Mouse (Mus musculus): ENCODE data around the gene Cebpb. TPM values are rescaled to one million over a fixed set of nuclear protein-coding genes. Genes with fewer than 3 reads are reported as not detected.

Cebpb gene
- polyA plus RNA-seq, 1 experiment from 2014 or later: 41.9 TPM

GRCm38 (mm10) chr2:167687250-167687586 lies 1.5 kb upstream of the Cebpb start:
- peaks cover 8% of the 10 kb centered on the region; the same call in 1 of the 2 replicates for H3K27me3 ChIP-seq
- no peaks in the 10 kb centered on the region for H3K36me3 ChIP-seq
- H3K9me3 ChIP-seq (replicated peaks): no peaks in the 10 kb centered on the region
- no peak for ATAC-seq (ENCODE audit: insufficient number of reproducible peaks, low FRiP score, low TSS enrichment, low read depth)
- peaks cover 45% of the 10 kb centered on the region for H3K4me1 ChIP-seq
- no peak overlapping the region for H3K4me2 ChIP-seq (replicated peaks)
- no peak overlapping the region for H3K9ac ChIP-seq
- no peak overlapping the region for H3K27ac ChIP-seq (replicated peaks)
- no peak overlapping the region for H3K4me3 ChIP-seq (replicated peaks)
- 77% methylated on average over 4 of the region's 4 CpGs for WGBS

DNA sequence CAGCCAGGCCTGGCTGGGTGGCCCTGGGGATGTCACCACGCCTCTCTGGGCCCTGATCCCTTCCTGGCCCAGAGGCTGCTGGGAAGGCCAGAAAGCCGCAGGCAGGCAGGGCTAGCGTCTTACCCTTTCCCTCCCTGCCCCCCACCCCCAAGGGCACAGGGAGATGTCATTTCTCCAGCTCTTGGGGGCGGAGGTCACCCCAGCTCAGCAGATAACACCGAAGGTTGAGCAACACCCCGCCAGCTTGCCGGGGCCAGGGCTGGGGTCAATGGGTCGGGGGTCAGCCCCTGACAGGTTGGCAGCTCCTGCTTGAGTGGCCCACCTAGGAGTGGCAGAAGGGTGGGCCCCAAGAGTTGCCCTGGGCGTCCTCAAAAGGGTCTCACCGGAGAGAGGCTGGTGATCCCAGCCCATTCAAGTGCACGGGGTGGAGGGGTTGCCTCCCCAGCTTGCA lies 1.0 kb upstream of the Cebpb start:
- peaks cover 49% of the 10 kb centered on the region for H3K4me1 ChIP-seq
- H3K9me3 ChIP-seq (replicated peaks): no peaks in the 10 kb centered on the region
- WGBS: 41% methylated on average over 11 of the region's 11 CpGs
- no peak overlapping the region for H3K27ac ChIP-seq (replicated peaks)
- H3K9ac ChIP-seq: no peak overlapping the region
- H3K27me3 ChIP-seq: peaks cover 8% of the 10 kb centered on the region; the same call in 1 of the 2 replicates
- ATAC-seq (ENCODE audit: insufficient number of reproducible peaks, low FRiP score, low TSS enrichment, low read depth): no peak
- H3K4me2 ChIP-seq (replicated peaks): no peak overlapping the region
- H3K36me3 ChIP-seq: no peaks in the 10 kb centered on the region
- no peak overlapping the region for H3K4me3 ChIP-seq (replicated peaks)

DNA sequence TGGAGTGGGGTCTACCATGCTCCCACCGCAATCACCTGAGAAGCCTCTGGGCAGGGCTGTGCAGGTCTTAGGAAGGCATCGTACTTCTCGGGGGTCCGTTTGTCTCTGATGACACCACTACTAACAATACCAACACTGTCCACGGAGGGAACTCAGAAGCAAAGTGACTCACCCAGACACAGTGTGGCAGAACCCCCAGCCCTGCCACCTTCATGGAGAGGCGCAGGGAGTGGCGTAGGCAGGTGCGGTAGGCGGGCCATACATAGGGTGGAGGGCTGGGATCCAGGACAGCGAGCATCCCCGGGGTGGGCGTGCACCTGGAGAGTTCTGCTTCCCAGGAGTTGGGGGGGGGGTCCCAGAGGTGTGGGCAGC lies 603 bp upstream of the Cebpb start:
- Histone ChIP-seq H3K27ac (replicated peaks) (peak overlapping the region; percentile 84; the same call in 1 of the 2 replicates), H3K9me3 (replicated peaks) (no peaks in the 10 kb centered on the region), H3K4me3 (replicated peaks) (peak overlapping the region; percentile 78), H3K4me2 (replicated peaks) (peak overlapping the region; percentile 96), H3K36me3 (no peaks in the 10 kb centered on the region), H3K27me3 (peaks cover 8% of the 10 kb centered on the region; the same call in 1 of the 2 replicates), H3K4me1 (peaks cover 49% of the 10 kb centered on the region), H3K9ac (peak overlapping the region; percentile 69; the same call in 1 of the 2 replicates)
- no peak for ATAC-seq (ENCODE audit: insufficient number of reproducible peaks, low FRiP score, low TSS enrichment, low read depth)
- WGBS: 21% methylated on average over 12 of the region's 12 CpGs

DNA sequence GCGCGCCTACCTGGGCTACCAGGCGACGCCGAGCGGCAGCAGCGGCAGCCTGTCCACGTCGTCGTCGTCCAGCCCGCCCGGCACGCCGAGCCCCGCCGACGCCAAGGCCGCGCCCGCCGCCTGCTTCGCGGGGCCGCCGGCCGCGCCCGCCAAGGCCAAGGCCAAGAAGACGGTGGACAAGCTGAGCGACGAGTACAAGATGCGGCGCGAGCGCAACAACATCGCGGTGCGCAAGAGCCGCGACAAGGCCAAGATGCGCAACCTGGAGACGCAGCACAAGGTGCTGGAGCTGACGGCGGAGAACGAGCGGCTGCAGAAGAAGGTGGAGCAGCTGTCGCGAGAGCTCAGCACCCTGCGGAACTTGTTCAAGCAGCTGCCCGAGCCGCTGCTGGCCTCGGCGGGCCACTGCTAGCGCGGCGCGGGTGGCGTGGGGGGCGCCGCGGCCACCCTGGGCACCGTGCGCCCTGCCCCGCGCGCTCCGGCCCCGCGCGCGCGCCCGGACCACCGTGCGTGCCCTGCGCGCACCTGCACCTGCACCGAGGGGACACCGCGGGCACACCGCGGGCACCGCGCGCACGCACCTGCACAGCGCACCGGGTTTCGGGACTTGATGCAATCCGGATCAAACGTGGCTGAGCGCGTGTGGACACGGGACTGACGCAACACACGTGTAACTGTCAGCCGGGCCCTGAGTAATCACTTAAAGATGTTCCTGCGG lies 945 bp downstream of the Cebpb start, which contains the start of gene Tmem189:
Gene Tmem189, minus strand, starts transcription at position 322 of the 718 bp plus-strand sequence.
- peaks cover 8% of the 10 kb centered on the region; the same call in 1 of the 2 replicates for H3K27me3 ChIP-seq
- H3K27ac ChIP-seq (replicated peaks): peak within 1 kb of the TSS; percentile 84
- ATAC-seq (ENCODE audit: insufficient number of reproducible peaks, low FRiP score, low TSS enrichment, low read depth): no peak
- no peaks in the 10 kb centered on the region for H3K36me3 ChIP-seq
- peak within 1 kb of the TSS; percentile 96 for H3K4me2 ChIP-seq (replicated peaks)
- peaks cover 49% of the 10 kb centered on the region for H3K4me1 ChIP-seq
- peak within 1 kb of the TSS; percentile 69 for H3K9ac ChIP-seq
- H3K4me3 ChIP-seq (replicated peaks): peak within 1 kb of the TSS; percentile 78
- H3K9me3 ChIP-seq (replicated peaks): no peaks in the 10 kb centered on the region
- under 1% methylated on average over 78 of the region's 99 CpGs for WGBS

GRCm38 (mm10) chr2:167690219-167690961 lies 1.7 kb downstream of the Cebpb start:
- Histone ChIP-seq H3K4me1 (peaks cover 43% of the 10 kb centered on the region), H3K9ac (peak overlapping the region; percentile 27), H3K9me3 (replicated peaks) (no peaks in the 10 kb centered on the region), H3K4me2 (replicated peaks) (peak overlapping the region; percentile 96), H3K36me3 (no peaks in the 10 kb centered on the region), H3K27me3 (peaks cover 8% of the 10 kb centered on the region; the same call in 1 of the 2 replicates), H3K27ac (replicated peaks) (peak overlapping the region; percentile 84), H3K4me3 (replicated peaks) (peak overlapping the region; percentile 78)
- no peak for ATAC-seq (ENCODE audit: insufficient number of reproducible peaks, low FRiP score, low TSS enrichment, low read depth)
- WGBS: 43% methylated on average over 15 of the region's 15 CpGs

- H3K27me3 ChIP-seq: peaks cover 8% of the 10 kb centered on the region; the same call in 1 of the 2 replicates
- ATAC-seq (ENCODE audit: insufficient number of reproducible peaks, low FRiP score, low TSS enrichment, low read depth): no peak
- H3K9me3 ChIP-seq (replicated peaks): no peaks in the 10 kb centered on the region
- WGBS: 73% methylated on average over 12 of the region's 12 CpGs
- H3K4me1 ChIP-seq: peaks cover 39% of the 10 kb centered on the region
- H3K4me3 ChIP-seq (replicated peaks): peak overlapping the region; percentile 78
- peak overlapping the region; percentile 96 for H3K4me2 ChIP-seq (replicated peaks)
- peak overlapping the region; percentile 19; the same call in 1 of the 2 replicates for H3K27ac ChIP-seq (replicated peaks)
- H3K36me3 ChIP-seq: no peaks in the 10 kb centered on the region
- H3K9ac ChIP-seq: peak overlapping the region; percentile 27
Observed at GRCm38 (mm10) chr2:167690962-167691311, 2.2 kb downstream of the Cebpb start.

DNA sequence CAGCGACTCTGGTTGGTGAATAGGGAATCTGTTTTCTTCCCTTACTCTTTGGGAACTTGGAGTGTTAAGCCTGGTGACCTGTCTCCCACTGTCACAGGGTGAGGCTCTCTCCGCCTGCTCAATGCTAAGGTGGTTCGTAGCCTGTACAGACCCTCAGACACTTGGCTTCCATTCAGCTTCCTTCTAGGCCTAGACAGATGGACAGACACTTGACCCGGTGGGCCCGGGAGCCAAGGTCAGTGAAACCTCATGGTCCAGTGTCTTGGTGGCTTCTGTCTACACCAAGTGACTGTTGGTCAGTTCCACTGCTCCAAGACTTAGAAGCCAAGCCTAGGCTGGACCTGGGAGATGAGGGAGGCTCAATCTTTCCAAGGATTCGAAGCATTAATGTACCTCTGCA lies 2.7 kb downstream of the Cebpb start:
- H3K4me3 ChIP-seq (replicated peaks): peak overlapping the region; percentile 78
- peaks cover 8% of the 10 kb centered on the region; the same call in 1 of the 2 replicates for H3K27me3 ChIP-seq
- no peak for ATAC-seq (ENCODE audit: insufficient number of reproducible peaks, low FRiP score, low TSS enrichment, low read depth)
- no peaks in the 10 kb centered on the region for H3K9me3 ChIP-seq (replicated peaks)
- H3K9ac ChIP-seq: peak overlapping the region; percentile 27; the same call in 1 of the 2 replicates
- 87% methylated on average over 6 of the region's 6 CpGs for WGBS
- no peak overlapping the region for H3K27ac ChIP-seq (replicated peaks)
- no peaks in the 10 kb centered on the region for H3K36me3 ChIP-seq
- H3K4me2 ChIP-seq (replicated peaks): peak overlapping the region; percentile 96
- H3K4me1 ChIP-seq: peaks cover 39% of the 10 kb centered on the region

- WGBS: 78% methylated on average over 14 of the region's 14 CpGs
- Histone ChIP-seq H3K4me2 (replicated peaks) (peak overlapping the region; percentile 96), H3K9me3 (replicated peaks) (no peaks in the 10 kb centered on the region), H3K4me3 (replicated peaks) (peak overlapping the region; percentile 78), H3K9ac (no peak overlapping the region), H3K4me1 (peaks cover 37% of the 10 kb centered on the region), H3K36me3 (no peaks in the 10 kb centered on the region), H3K27ac (replicated peaks) (no peak overlapping the region), H3K27me3 (peaks cover 8% of the 10 kb centered on the region; the same call in 1 of the 2 replicates)
- ATAC-seq (ENCODE audit: insufficient number of reproducible peaks, low FRiP score, low TSS enrichment, low read depth): no peak
Observed at GRCm38 (mm10) chr2:167691871-167692661, 3.4 kb downstream of the Cebpb start.

GRCm38 (mm10) chr2:167692831-167693230 lies 4.1 kb downstream of the Cebpb start:
- no peak overlapping the region for H3K9ac ChIP-seq
- WGBS: 61% methylated on average over 3 of the region's 3 CpGs
- H3K4me2 ChIP-seq (replicated peaks): no peak overlapping the region
- H3K27me3 ChIP-seq: peaks cover 3% of the 10 kb centered on the region; the same call in 1 of the 2 replicates
- no peak overlapping the region for H3K4me3 ChIP-seq (replicated peaks)
- H3K36me3 ChIP-seq: no peaks in the 10 kb centered on the region
- peaks cover 36% of the 10 kb centered on the region for H3K4me1 ChIP-seq
- H3K27ac ChIP-seq (replicated peaks): no peak overlapping the region
- H3K9me3 ChIP-seq (replicated peaks): no peaks in the 10 kb centered on the region
- no peak for ATAC-seq (ENCODE audit: insufficient number of reproducible peaks, low FRiP score, low TSS enrichment, low read depth)

DNA sequence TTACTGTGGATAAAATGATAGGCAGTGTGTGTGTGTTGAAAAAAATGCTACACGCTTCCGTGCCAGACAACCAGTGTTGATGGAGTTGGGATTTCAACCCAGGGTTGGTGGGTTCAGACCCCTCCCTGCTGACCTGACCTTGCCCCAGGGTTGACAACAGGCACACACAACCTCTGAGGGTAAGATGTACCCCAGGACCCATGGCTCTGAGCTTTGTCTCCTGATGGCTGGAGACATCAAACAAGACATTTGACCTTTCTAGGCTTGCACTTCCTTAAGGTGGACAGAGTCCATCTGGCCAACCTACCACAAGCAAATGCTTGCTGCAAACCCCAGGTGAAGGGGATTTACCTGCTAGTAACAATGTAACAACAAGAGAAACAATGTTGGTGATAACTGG lies 4.8 kb downstream of the Cebpb start:
- 76% methylated on average over 2 of the region's 2 CpGs for WGBS

GRCm38 (mm10) chr2:167694244-167694643 lies 5.5 kb downstream of the Cebpb start:
- no peak for ATAC-seq (ENCODE audit: insufficient number of reproducible peaks, low FRiP score, low TSS enrichment, low read depth)
- H3K36me3 ChIP-seq: no peaks in the 10 kb centered on the region
- 33% methylated on average over 1 of the region's 1 CpGs for WGBS
- H3K9ac ChIP-seq: no peak overlapping the region
- no peak overlapping the region for H3K27ac ChIP-seq (replicated peaks)
- H3K4me1 ChIP-seq: peaks cover 29% of the 10 kb centered on the region
- no peaks in the 10 kb centered on the region for H3K9me3 ChIP-seq (replicated peaks)
- H3K27me3 ChIP-seq: peaks cover 3% of the 10 kb centered on the region; the same call in 1 of the 2 replicates
- H3K4me3 ChIP-seq (replicated peaks): no peak overlapping the region
- H3K4me2 ChIP-seq (replicated peaks): no peak overlapping the region

More for the DNA sequence above, 4.8 kb downstream of the Cebpb start:
- Histone ChIP-seq H3K36me3 (no peaks in the 10 kb centered on the region), H3K9ac (no peak overlapping the region), H3K9me3 (replicated peaks) (no peaks in the 10 kb centered on the region), H3K4me2 (replicated peaks) (no peak overlapping the region), H3K27me3 (peaks cover 3% of the 10 kb centered on the region; the same call in 1 of the 2 replicates), H3K4me3 (replicated peaks) (no peak overlapping the region), H3K4me1 (peaks cover 30% of the 10 kb centered on the region), H3K27ac (replicated peaks) (no peak overlapping the region)
- ATAC-seq (ENCODE audit: insufficient number of reproducible peaks, low FRiP score, low TSS enrichment, low read depth): no peak
